Mouse (Mus musculus) frontal cortex, postnatal 36 days (tissue): Measurements from ENCODE around the gene Muc5b.

Source experiments
- DNase-seq, 2 experiments: peaks; one replicate each; pipeline ENCODE4 v3.0.0; 2022; ENCODE audit warnings: low spot score in 2 of 2

The Muc5b gene

GRCm38 (mm10) chr7:141902269-141902729 is 63.4 kb downstream of the Muc5b start:
- peak; percentile 98 to 99 for DNase-seq

DNA sequence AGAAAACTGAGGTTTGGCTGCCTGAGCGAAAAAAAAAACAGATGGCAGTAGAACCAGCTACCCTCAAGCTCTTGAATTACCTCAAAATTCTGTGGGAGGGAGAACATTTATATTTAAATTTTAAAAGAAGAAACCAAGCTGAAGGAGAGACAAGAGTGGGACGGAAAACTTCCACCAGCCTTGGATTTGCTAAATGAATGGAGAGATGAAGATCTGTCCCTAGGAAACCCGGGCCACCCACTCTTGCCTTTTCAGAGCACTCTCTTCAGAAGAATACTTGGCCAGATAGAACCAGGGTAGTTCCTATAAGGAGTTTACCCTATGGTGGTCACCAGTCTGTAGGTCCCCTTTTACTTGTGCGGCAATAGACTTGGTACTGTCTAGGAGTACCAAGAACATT is 63.9 kb downstream of the Muc5b start:
- peak; percentile 55 to 76 for DNase-seq

- no peak for DNase-seq
These were observed 69.7 kb downstream of the Muc5b start for GRCm38 (mm10) chr7:141908591-141908990.

- no peak for DNase-seq
These were observed 72.4 kb downstream of the Muc5b start for GRCm38 (mm10) chr7:141911305-141911704.

- no peak for DNase-seq
These were observed 79.5 kb downstream of the Muc5b start, which contains the start of gene Tollip for GRCm38 (mm10) chr7:141918407-141918806. Gene Tollip, minus strand, starts transcription at chr7:141918507.
